Mouse (Mus musculus) cerebellum, adult 2 months (tissue): ENCODE results near the gene Klhl36. TPM values are rescaled to one million over a fixed set of nuclear protein-coding genes. Genes with fewer than 3 reads are reported as not detected.

Experiments
- DNase-seq, 2 experiments: peaks; one replicate each; pipeline ENCODE4 v3.0.0; 2021
- H3K27ac ChIP-seq: fragments of 200-500 bp; 2 replicates; pipeline ENCODE4 v1.5.1; 2012; ENCODE audit warnings: low read length, control low read depth, inconsistent platforms; ENCODE audit not compliant: insufficient read depth
- H3K27me3 ChIP-seq: fragments of 200-500 bp; 2 replicates; pipeline ENCODE4 v1.6.1; 2012; ENCODE audit warnings: inconsistent platforms, mild to moderate bottlenecking, low read length, moderate library complexity; ENCODE audit not compliant: control insufficient read depth, insufficient read depth
- H3K4me1 ChIP-seq: fragments of 200-500 bp; 2 replicates; pipeline ENCODE4 v1.6.1; 2011; ENCODE audit warnings: low read length; ENCODE audit not compliant: control insufficient read depth, insufficient read depth
- H3K4me3 ChIP-seq: fragments of 200-500 bp; replicated peaks from 2 replicates; pipeline ENCODE3; 2011; ENCODE audit warnings: mild to moderate bottlenecking, low read depth, low read length, control low read depth; ENCODE audit not compliant: insufficient read depth
- CTCF ChIP-seq: fragments of 200-500 bp; IDR thresholded peaks from 2 replicates; pipeline ENCODE4 v1.5.1; 2011; ENCODE audit warnings: low read depth, mild to moderate bottlenecking, control low read depth, low read length, moderate library complexity, borderline replicate concordance; ENCODE audit not compliant: insufficient read depth
- POLR2A ChIP-seq: fragments of 200-500 bp; IDR thresholded peaks from 2 replicates; pipeline ENCODE4 v1.6.1; 2011; ENCODE audit warnings: low read length, control low read depth, borderline replicate concordance; ENCODE audit not compliant: insufficient read depth
- WGBS: fragments of 180-500 bp; shearing (Covaris S2); methylation state at CpG from one replicate; pipeline ENCODE4 v1.1.7; 2018; 5-methylcytosine and 5-hydroxymethylcytosine counted together
- polyA plus RNA-seq: library from polyadenylated mRNA; depleted of rRNA; stranded (reverse); fragments of >200 nt; gene quantifications from 2 replicates; pipeline ENCODE4 v1.2.3, GENCODE M21; 2012

Klhl36 gene
- polyA plus RNA-seq, 1 experiment, result 12.7 TPM

DNA sequence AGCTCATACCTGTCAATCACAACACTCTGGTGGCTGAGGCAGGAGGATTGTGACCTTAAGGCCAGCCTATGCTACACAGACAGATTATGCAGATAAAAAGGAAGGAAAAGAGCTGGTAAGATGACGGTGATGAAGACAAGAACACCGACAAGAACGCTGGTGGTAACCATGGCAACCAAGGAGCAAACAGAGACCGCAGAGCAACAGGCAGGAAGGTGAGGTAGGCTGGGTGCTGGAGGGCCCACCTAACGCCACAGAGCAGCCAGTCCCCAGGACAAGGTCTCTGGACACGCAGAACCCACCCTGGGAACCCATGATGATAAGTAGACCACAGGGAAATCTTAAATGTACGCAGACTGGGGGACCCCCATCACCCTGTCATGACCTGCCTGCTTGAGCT, 31.5 kb upstream of the Klhl36 start:
- DNase-seq, result no peak
- no peaks in the 10 kb centered on the region for H3K27me3 ChIP-seq
- peaks cover 33% of the 10 kb centered on the region for H3K4me1 ChIP-seq
- TF ChIP-seq POLR2A (no peak), CTCF (no peak)
- H3K27ac ChIP-seq, result no peak overlapping the region
- 83% methylated on average over 7 of the region's 7 CpGs for WGBS
- H3K4me3 ChIP-seq, result no peak overlapping the region

DNA sequence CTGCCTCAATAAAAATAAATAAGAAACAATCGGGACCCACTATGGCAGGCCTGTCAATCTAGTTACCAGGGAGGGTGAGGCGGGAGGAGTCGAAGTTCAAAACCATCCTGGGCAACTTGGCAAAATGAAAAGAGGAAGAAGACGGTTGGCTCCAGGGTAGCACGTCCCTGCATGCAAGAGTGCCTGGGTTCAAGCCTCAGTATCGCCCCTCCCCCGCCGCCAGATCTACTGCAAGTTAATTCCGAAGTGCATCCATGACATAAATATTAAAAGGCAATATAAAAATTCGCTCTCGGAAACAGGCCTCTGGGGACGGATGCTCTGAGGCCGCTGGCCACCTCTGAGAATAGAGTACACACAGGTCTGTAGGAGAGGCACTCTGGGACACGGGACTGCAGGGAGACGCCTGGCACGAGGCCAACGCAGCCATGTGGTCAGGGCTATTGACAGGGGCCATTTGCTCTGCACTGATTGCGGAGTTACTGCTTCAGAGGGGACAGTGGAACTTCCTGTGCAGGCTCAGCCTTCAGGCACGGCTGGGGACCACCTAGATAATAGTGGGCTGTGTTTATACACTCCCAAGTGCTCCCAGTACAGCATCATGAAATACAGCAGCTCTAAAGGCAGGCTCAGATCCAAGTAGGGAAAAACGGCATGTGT, 30.6 kb upstream of the Klhl36 start:
- TF ChIP-seq CTCF, result no peak
- TF ChIP-seq POLR2A, result no peak
- DNase-seq, result peak; percentile 69 to 70
- H3K27ac ChIP-seq, result no peak overlapping the region
- peaks cover 38% of the 10 kb centered on the region for H3K4me1 ChIP-seq
- WGBS, result 28% methylated on average over 20 of the region's 20 CpGs
- no peak overlapping the region for H3K4me3 ChIP-seq
- no peaks in the 10 kb centered on the region for H3K27me3 ChIP-seq

DNA sequence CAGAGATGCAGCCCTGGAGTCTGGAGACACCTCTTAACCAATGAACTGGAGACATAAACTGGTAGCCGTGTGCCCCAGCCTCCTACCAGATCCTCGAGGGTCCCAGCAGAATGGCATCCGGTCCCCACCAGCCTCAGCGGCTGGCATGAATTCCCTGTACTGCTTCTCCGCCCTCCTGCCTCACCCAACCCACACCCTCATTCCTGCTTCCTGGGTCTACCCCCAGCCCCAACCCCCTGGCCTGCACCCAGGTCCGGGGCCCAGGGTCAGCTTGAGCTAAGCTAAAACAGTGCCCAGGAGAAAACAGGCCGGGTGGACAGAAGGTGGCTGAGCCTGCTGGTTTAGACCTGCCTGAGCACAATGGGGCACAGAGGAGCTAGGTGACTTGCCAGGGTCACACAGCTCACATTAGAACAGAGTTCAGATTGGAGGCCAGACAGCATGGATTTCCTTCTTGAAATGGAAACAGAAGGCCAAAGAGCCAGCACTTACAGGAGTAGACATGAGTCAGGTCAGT, 29.9 kb upstream of the Klhl36 start:
- Histone ChIP-seq H3K4me1 (peaks cover 42% of the 10 kb centered on the region), H3K4me3 (no peak overlapping the region), H3K27ac (no peak overlapping the region), H3K27me3 (no peaks in the 10 kb centered on the region)
- TF ChIP-seq POLR2A (no peak), CTCF (no peak)
- DNase-seq, result peak in 1 of 2 experiments; percentile 27
- 50% methylated on average over 7 of the region's 7 CpGs for WGBS

DNA sequence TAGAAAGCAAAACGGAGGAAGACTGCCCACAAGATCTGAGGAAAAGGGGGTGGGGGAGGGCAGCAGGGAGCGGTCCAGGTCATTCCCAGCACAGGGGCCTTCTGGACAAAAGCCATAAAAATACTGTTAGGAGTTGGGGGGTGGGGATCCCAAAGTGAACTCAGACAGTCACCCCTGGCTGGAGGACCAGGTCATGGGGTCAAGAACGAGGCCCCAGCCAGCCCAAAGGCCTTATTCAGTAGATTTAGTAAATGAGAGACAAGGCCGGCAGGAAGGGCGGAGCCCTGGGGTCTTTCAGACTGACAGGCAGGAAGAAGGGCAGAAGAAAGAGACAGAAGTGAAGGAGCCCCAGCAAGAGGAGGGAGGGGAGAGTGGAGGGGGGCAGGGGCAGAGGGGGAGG, 29.1 kb upstream of the Klhl36 start:
- Histone ChIP-seq H3K4me1 (peaks cover 49% of the 10 kb centered on the region), H3K27ac (no peak overlapping the region), H3K27me3 (no peaks in the 10 kb centered on the region), H3K4me3 (no peak overlapping the region)
- peak in 1 of 2 experiments; percentile 7 for DNase-seq
- WGBS, result 71% methylated on average over 5 of the region's 5 CpGs
- no peak for TF ChIP-seq CTCF
- TF ChIP-seq POLR2A, result no peak

DNA sequence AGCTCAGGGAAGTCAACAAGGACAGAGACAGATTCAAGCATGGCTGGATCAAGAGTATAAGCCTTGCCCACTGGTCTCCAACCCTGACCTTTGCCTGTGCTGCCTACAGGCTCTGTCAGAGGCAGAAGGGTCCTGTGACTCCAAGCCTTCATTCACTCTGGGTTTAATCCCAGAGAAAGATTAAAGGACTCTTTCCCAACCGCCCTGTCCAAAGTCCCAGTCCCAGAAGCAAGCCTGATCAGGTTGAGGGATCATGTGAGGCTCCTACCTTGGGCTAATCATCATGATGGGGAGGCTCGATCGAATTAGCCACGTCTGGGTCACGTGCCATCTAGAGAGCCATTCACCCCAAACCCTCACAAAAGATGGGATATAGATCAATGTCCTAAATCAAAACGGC, 27.4 kb upstream of the Klhl36 start:
- TF ChIP-seq CTCF, result no peak
- no peak for TF ChIP-seq POLR2A
- DNase-seq, result no peak
- no peak overlapping the region for H3K27ac ChIP-seq
- 89% methylated on average over 6 of the region's 6 CpGs for WGBS
- peaks cover 45% of the 10 kb centered on the region for H3K4me1 ChIP-seq
- no peaks in the 10 kb centered on the region for H3K27me3 ChIP-seq
- no peak overlapping the region for H3K4me3 ChIP-seq

DNA sequence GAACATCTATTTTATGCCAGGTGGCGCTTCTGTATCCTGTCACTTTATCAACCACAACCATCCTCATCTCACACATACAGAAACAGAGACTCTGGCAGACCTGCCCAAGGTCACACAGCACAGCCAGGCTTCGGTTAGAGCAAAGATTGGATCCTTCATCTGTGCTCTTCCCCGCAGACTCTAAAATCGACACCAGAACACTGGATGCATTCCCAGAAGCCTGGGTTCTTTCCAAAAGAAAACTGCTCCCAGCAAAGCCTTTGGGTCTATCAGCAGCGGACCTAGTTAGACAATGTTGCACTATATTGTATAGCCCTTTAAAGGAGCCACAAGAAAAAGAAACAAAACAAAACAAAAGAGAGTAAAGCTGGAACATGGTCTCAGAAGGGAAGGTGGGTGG, 26.8 kb upstream of the Klhl36 start:
- DNase-seq, result peak; percentile 54 to 81
- Histone ChIP-seq H3K4me3 (no peak overlapping the region), H3K4me1 (peaks cover 42% of the 10 kb centered on the region), H3K27me3 (no peaks in the 10 kb centered on the region), H3K27ac (no peak overlapping the region)
- TF ChIP-seq CTCF, result no peak
- 28% methylated on average over 5 of the region's 5 CpGs for WGBS

DNA sequence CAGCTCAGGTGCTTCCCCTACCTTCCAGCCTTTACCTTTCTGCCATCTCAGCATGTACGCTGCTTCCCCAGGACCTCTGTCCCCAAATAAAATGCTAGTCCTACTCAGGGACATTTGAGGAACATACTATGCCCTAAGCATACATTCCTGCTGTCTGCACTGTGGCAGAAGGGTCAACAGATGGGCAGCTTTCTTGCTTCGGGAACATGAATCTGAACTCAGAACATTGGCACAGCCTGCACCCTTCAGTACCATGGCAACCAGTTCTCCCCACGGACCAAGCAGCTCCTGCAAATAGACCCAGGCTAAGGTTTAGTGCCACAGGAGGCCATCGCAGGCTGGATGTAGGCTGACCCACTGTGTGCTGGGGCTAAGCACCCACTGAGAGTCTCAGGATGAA, 25.2 kb upstream of the Klhl36 start:
- Histone ChIP-seq H3K27ac (no peak overlapping the region), H3K4me3 (no peak overlapping the region), H3K4me1 (peaks cover 30% of the 10 kb centered on the region), H3K27me3 (no peaks in the 10 kb centered on the region)
- WGBS, result 56% methylated on average over 4 of the region's 4 CpGs
- peak in 1 of 2 experiments; percentile 35 for DNase-seq
- TF ChIP-seq POLR2A (no peak), CTCF (no peak)

DNA sequence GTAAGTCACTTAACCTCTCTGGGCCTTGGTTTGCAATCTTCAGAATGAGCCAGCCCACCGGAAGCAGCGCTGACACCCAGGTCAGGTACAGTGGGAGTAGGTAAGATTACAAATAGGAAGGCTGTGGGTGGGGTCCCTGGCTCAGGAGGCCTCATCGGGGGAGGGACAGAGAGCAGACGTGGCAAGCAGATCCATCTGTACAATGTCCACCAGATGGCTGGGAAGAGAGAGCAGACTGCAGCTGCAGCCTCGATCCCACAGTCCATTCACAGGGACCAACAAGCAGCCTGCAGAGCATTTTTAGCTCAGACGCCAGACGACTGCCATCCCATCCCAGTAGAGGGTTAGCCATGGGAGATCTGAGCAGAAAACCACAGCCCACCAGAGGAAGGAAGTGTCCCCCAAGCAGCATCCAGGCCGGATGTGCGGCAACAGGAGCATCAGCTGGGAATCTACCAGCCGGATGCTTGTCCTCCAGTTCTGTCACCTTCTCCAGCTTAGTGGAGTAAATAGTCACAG, 24.5 kb upstream of the Klhl36 start:
- DNase-seq, result no peak
- WGBS, result 32% methylated on average over 10 of the region's 10 CpGs
- TF ChIP-seq POLR2A (no peak), CTCF (no peak)
- Histone ChIP-seq H3K4me1 (peaks cover 23% of the 10 kb centered on the region), H3K27ac (no peak overlapping the region), H3K4me3 (peak overlapping the region; percentile 30), H3K27me3 (no peaks in the 10 kb centered on the region)
